Mouse (Mus musculus) embryonic fibroblast, embryonic 13.5 days (primary cell): Measurements from ENCODE around the gene Kdm5c.

Experiments
- CTCF ChIP-seq: IDR thresholded peaks from 2 replicates; pipeline ENCODE4 v1.5.1; 2011; ENCODE audit warnings: mild to moderate bottlenecking, control low read depth, low read length, moderate library complexity, borderline replicate concordance; ENCODE audit not compliant: insufficient read depth
- POLR2A ChIP-seq: IDR thresholded peaks from 2 replicates; pipeline ENCODE4 v1.6.1; 2011; ENCODE audit warnings: low read depth, mild to moderate bottlenecking, control low read depth, low read length, moderate library complexity

DNA sequence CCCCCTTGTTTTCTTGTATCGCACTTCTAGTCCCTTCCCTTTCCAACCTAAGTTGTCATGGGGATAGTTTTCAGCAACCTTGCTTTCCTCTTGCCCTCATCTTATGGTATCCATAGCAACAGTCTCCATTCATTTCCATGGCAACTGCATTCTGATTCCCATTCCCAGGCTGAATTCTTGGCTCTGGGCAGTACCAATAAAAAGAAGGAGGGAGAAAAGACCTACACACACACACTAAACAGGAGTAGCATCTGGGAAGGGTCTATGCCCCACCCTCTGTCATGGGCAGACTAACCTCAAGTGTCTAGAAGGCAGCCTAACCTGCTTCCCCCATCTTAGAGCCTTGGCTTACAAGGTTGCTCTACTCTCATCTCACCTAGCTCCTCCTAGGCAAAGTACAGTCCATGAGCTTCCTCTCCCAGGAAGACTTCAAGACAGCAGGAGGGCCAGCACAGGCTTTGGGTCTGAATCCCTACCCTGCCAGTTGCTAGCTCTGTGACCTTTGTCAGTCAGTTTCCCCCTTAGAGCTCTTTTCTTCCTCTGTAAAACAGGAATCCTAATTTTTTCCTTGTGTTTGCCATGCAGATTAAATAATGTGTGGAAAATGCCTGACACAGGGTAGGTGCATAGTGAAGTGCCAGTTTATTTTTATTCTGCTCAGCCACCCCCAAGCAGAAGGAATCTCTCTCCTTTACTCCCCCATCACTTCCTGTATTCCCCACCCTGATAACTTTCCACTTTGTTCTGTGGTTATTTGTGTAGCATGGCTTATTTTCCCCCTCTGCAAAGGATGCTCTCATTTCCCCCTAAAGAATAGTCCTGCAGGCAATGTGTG, 34.8 kb upstream of the Kdm5c start:
- TF ChIP-seq POLR2A, result no peak
- TF ChIP-seq CTCF, result no peak
